Mouse (Mus musculus) heart, embryonic 13.5 days (tissue): ENCODE measurements at regions not wholly inside any gene's neighbourhood (a gene's known extent, or its start where the extent isn't known, plus 50 kb on each side); places are given as distances from the start of the nearest gene placed in this dataset.

Source experiments
- ATAC-seq: fragments of 200-750 bp; cut with Nextera tagmentation; 2 replicates; pipeline ENCODE4 v1.8.0; 2017; ENCODE audit warnings: moderate TSS enrichment; ENCODE audit not compliant: insufficient number of reproducible peaks, low FRiP score, low TSS enrichment; ENCODE audit errors: extremely low read depth
- H3K27ac ChIP-seq: fragments of 300-500 bp; sonication (generic); replicated peaks from 2 replicates; pipeline ENCODE4 v1.5.1; 2015; ENCODE audit warnings: moderate library complexity, mild to moderate bottlenecking, inconsistent platforms
- H3K27me3 ChIP-seq: fragments of 300-500 bp; sonication (generic); replicated peaks from 2 replicates; pipeline ENCODE4 v1.6.1; 2015; ENCODE audit warnings: mild to moderate bottlenecking, inconsistent platforms
- H3K36me3 ChIP-seq: fragments of 300-500 bp; sonication (generic); 2 replicates; pipeline ENCODE4 v1.6.1; 2015; ENCODE audit warnings: mild to moderate bottlenecking, inconsistent platforms
- H3K4me1 ChIP-seq: fragments of 300-500 bp; sonication (generic); 2 replicates; pipeline ENCODE4 v1.6.1; 2015; ENCODE audit warnings: inconsistent platforms
- H3K4me2 ChIP-seq: fragments of 300-500 bp; sonication (generic); 2 replicates; pipeline ENCODE4 v1.6.1; 2015; ENCODE audit warnings: inconsistent platforms, mild to moderate bottlenecking, moderate library complexity
- H3K4me3 ChIP-seq: fragments of 300-500 bp; sonication (generic); 2 replicates; pipeline ENCODE4 v1.5.1; 2015; ENCODE audit warnings: moderate library complexity, mild to moderate bottlenecking, inconsistent platforms
- H3K9ac ChIP-seq: fragments of 300-500 bp; sonication (generic); 2 replicates; pipeline ENCODE4 v1.6.1; 2015; ENCODE audit warnings: inconsistent platforms, mild to moderate bottlenecking, moderate library complexity
- H3K9me3 ChIP-seq: fragments of 300-500 bp; sonication (generic); 2 replicates; pipeline ENCODE4 v1.6.1; 2016; ENCODE audit warnings: inconsistent platforms
- WGBS: fragments of 180-500 bp; shearing (Covaris S2); methylation state at CpG from one replicate; pipeline ENCODE4 v1.1.7; 2015; ENCODE audit warnings: mixed read lengths; 5-methylcytosine and 5-hydroxymethylcytosine counted together

DNA sequence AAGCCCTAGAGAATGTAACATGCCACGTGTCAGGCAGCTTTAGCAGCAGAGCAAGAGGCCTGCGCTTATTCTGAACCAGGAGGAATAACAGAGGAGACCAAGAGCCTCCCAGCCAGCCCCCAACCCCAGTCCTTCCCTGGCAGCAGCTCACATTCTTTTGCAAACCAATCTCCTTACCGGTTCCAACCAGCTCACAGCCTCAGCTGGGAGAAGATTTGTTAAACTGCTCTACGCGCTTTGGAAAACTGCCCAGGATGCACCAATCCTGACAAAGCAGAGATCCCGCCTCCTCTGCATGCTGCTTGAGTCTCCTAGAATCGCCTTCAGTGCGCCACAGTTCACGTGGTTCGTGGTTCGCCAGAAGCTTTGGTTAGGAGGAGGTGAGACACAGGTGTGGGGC lies 51.8 kb downstream of the Gm9376 start:
- peaks cover 6% of the 10 kb centered on the region for H3K4me1 ChIP-seq
- H3K27ac ChIP-seq: no peak overlapping the region
- no peak overlapping the region for H3K4me3 ChIP-seq
- no peak overlapping the region for H3K9ac ChIP-seq
- H3K27me3 ChIP-seq: peaks cover 56% of the 10 kb centered on the region
- ATAC-seq: no peak
- no peaks in the 10 kb centered on the region for H3K9me3 ChIP-seq
- WGBS: 46% methylated on average over 11 of the region's 11 CpGs
- no peak overlapping the region for H3K4me2 ChIP-seq
- no peaks in the 10 kb centered on the region for H3K36me3 ChIP-seq

DNA sequence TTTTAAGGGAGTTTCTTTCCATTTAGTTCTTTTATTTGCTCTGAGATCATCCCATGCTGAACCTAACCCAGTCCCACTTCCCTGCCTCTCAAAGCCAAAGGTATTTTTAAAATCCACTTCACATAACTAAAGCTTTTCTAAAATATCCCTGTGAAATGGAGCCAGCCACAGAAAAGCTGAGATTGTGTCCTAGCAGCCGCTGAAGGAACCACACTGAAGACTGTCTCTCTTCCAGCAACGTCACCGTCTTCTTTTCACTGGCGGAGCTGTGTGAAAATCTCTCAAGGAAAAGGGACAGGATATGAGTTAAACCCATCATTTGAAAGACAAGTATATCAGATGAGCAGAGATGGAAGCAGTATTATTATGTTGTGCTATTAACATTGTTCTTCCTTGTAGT lies 53.3 kb downstream of the Gm9376 start:
- Histone ChIP-seq H3K27me3 (peaks cover 71% of the 10 kb centered on the region), H3K27ac (no peak overlapping the region), H3K36me3 (no peaks in the 10 kb centered on the region), H3K9ac (no peak overlapping the region), H3K9me3 (no peaks in the 10 kb centered on the region), H3K4me3 (no peak overlapping the region), H3K4me1 (peaks cover 6% of the 10 kb centered on the region), H3K4me2 (no peak overlapping the region)
- WGBS: 75% methylated on average over 4 of the region's 4 CpGs
- no peak for ATAC-seq

DNA sequence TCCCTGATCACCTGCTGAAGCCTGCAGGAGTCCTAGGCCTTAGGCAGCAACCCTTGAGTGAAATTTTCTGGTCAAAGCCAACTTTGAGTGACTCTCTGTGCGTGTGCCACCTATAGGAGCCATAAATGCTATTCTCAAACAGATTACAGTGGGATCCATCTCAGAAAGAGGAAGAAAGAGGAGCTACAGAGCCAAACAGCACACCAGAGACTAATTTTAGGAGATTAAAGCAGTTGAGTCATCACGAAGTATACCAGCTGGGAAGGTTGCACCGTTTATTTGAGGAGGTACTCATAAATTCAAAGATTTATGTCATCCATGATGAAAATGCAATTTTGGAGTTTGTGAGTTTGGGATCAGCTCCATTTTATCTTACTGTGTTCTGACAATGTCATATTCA lies 54.3 kb downstream of the Gm9376 start:
- H3K4me1 ChIP-seq: peaks cover 6% of the 10 kb centered on the region
- H3K27me3 ChIP-seq: peaks cover 74% of the 10 kb centered on the region
- no peak overlapping the region for H3K27ac ChIP-seq
- H3K9me3 ChIP-seq: no peaks in the 10 kb centered on the region
- no peaks in the 10 kb centered on the region for H3K36me3 ChIP-seq
- no peak overlapping the region for H3K4me2 ChIP-seq
- H3K4me3 ChIP-seq: no peak overlapping the region
- WGBS: 70% methylated on average over 3 of the region's 3 CpGs
- ATAC-seq: no peak
- no peak overlapping the region for H3K9ac ChIP-seq

DNA sequence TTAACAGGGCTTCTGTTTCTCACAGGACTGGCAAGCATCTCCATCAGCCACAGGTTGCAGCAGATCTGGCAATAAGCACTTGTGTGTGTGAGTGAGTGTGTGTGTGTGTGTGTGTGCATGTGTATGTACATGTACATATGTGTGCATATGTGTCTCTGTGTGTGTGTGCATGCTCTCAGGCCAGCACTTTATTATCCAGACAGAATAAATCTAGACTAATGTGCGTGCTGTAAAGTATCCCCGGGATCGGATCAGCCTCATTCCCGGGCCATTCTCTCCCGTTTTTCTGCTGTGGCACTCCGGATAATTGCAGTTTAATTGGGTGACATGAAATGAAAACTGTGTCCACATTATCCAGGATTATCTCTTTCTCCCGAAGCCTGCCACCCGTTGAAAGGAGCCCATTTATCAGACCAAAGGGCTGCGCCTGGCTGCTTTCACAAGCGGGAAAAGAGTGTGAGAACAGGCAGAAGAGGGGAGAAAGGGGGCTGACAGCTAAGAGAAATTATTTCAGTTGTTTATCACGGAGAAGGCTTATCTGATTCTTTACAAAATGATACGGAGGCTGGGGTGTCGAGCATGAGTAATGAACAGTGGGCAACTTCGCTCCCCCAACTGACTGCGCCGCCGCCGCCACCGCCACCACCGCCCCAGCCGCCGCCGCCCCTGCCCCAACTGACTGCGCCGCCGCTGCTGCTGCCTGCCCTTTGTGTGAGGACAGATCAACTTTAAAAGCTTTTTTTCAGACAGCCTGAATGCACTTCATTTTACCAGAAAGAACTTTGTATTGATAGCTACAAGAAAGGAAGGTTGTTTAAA lies 55.5 kb downstream of the Gm9376 start:
- Histone ChIP-seq H3K4me1 (peaks cover 6% of the 10 kb centered on the region), H3K27me3 (peaks cover 76% of the 10 kb centered on the region), H3K9me3 (no peaks in the 10 kb centered on the region), H3K4me2 (peak overlapping the region; percentile 73), H3K4me3 (peak overlapping the region; percentile 47), H3K36me3 (no peaks in the 10 kb centered on the region), H3K27ac (no peak overlapping the region), H3K9ac (peak overlapping the region; percentile 58)
- ATAC-seq: no peak
- 16% methylated on average over 26 of the region's 26 CpGs for WGBS

DNA sequence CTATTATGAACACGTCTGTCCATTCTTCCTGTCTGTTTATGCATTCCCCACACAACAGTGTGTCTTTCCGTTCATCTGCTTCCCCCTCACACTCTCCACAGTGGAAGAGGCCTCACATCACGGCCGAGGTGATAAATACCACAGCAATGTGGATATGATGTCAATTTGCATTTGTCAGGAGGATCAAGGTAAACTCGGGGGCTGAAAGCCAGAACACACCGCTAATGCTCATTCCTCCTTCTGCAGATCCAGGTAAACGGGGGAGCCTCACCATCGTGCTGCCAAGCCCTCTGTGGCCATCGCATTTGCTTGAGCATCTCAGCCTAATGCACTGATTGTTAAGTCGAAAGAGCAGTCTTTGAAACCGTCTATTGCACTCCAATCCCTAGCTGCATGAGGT lies 56.1 kb downstream of the Gm9376 start:
- peaks cover 6% of the 10 kb centered on the region for H3K4me1 ChIP-seq
- peak overlapping the region; percentile 73 for H3K4me2 ChIP-seq
- ATAC-seq: no peak
- no peak overlapping the region for H3K27ac ChIP-seq
- peaks cover 70% of the 10 kb centered on the region for H3K27me3 ChIP-seq
- 11% methylated on average over 11 of the region's 11 CpGs for WGBS
- H3K36me3 ChIP-seq: no peaks in the 10 kb centered on the region
- H3K4me3 ChIP-seq: peak overlapping the region; percentile 47
- H3K9ac ChIP-seq: peak overlapping the region; percentile 58
- no peaks in the 10 kb centered on the region for H3K9me3 ChIP-seq

DNA sequence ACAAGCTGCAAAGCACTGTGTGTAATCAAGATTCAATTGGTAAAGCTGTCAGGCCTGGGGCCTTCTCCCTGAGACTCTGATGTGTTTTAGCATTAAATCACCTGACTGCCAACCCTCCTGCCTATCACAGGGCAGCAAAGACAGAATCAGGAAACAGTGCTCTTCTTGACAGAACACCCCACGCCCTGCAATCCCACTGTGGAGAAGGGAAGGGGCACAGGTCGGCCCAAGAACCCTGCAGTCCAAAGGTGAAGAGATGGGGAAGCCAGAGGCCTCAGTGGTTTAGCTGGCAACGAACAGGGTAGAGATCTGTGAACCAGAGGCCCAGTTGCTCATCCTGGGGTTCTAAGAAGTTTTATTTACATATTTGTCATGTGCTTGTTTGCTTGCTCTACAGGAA lies 71.3 kb downstream of the Gm9376 start:
- 71% methylated on average over 3 of the region's 3 CpGs for WGBS
- H3K36me3 ChIP-seq: no peaks in the 10 kb centered on the region
- H3K27ac ChIP-seq: no peak overlapping the region
- H3K4me3 ChIP-seq: no peak overlapping the region
- no peaks in the 10 kb centered on the region for H3K4me1 ChIP-seq
- H3K4me2 ChIP-seq: no peak overlapping the region
- no peaks in the 10 kb centered on the region for H3K27me3 ChIP-seq
- ATAC-seq: no peak
- no peaks in the 10 kb centered on the region for H3K9me3 ChIP-seq
- H3K9ac ChIP-seq: no peak overlapping the region

DNA sequence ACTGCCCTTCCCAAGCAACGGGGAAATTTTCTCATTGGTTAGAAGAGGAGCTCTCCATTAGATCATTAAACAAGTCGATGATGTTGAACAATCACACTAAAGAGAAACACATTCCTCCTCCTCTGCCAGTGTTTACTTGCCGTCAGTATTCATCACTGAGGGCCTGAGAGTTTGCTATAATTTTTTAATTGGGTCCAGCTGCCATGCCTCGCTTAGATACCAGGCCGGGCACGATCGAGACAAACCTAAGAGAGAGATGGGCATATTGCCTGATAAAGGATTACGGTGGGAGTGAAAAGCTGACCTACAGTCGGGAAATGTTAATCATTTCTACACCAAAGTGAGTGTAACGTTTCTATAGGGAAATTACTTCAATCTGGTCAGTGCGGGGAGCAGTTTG lies 96.2 kb downstream of the Gm9376 start:
- no peak overlapping the region for H3K9ac ChIP-seq
- no peaks in the 10 kb centered on the region for H3K36me3 ChIP-seq
- no peak overlapping the region for H3K4me2 ChIP-seq
- no peaks in the 10 kb centered on the region for H3K9me3 ChIP-seq
- H3K27ac ChIP-seq: no peak overlapping the region
- H3K27me3 ChIP-seq: no peaks in the 10 kb centered on the region
- no peaks in the 10 kb centered on the region for H3K4me1 ChIP-seq
- no peak for ATAC-seq
- 73% methylated on average over 11 of the region's 11 CpGs for WGBS
- no peak overlapping the region for H3K4me3 ChIP-seq

DNA sequence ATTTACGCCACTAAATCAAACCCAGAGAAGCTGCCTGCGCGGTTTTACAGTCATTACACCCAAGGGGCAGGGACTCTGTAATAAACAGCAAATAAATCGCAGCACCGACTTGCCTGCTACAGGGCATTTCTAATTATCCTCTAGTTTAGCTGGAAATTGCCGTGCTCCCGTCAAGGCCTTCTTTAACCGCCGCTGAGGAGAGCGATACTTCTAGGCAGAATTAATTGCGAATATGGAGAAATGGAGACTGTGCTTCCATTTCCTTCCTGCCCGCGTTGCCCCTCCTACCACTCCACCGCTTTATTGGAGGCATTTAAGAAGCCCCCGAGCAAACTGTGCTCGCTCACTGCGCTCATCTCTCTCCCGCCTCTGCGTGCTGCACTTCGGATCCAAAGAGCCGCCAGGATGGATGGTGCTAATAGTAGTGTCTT lies 96.6 kb downstream of the Gm9376 start:
- WGBS: 72% methylated on average over 21 of the region's 21 CpGs
- H3K4me3 ChIP-seq: no peak overlapping the region
- H3K27me3 ChIP-seq: no peaks in the 10 kb centered on the region
- no peak for ATAC-seq
- no peak overlapping the region for H3K27ac ChIP-seq
- H3K4me2 ChIP-seq: no peak overlapping the region
- H3K36me3 ChIP-seq: no peaks in the 10 kb centered on the region
- H3K4me1 ChIP-seq: no peaks in the 10 kb centered on the region
- H3K9ac ChIP-seq: no peak overlapping the region
- H3K9me3 ChIP-seq: no peaks in the 10 kb centered on the region

DNA sequence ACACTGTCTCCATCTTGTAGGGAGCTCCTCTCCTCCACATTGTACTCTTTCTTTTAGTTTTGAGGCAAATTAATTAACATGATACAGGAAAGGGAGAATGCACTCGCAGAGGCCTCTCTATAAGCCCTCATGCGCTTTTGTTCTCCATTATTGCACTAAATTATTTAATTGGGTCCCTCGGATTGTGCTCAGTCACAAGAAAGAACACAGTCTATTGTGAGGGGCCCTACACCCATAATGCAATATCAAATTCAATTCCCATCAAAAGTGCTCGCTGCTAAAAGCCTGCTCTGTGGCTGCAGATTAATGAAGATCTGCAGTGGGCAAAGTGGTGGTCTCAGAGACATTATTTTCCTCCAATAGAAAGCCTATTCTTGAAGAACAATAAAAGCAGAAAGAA lies 99.8 kb downstream of the Gm9376 start:
- Histone ChIP-seq H3K4me1 (no peaks in the 10 kb centered on the region), H3K4me2 (no peak overlapping the region), H3K36me3 (no peaks in the 10 kb centered on the region), H3K27me3 (peaks cover 16% of the 10 kb centered on the region), H3K4me3 (no peak overlapping the region), H3K9ac (no peak overlapping the region), H3K27ac (no peak overlapping the region), H3K9me3 (no peaks in the 10 kb centered on the region)
- 74% methylated on average over 4 of the region's 4 CpGs for WGBS
- ATAC-seq: no peak

DNA sequence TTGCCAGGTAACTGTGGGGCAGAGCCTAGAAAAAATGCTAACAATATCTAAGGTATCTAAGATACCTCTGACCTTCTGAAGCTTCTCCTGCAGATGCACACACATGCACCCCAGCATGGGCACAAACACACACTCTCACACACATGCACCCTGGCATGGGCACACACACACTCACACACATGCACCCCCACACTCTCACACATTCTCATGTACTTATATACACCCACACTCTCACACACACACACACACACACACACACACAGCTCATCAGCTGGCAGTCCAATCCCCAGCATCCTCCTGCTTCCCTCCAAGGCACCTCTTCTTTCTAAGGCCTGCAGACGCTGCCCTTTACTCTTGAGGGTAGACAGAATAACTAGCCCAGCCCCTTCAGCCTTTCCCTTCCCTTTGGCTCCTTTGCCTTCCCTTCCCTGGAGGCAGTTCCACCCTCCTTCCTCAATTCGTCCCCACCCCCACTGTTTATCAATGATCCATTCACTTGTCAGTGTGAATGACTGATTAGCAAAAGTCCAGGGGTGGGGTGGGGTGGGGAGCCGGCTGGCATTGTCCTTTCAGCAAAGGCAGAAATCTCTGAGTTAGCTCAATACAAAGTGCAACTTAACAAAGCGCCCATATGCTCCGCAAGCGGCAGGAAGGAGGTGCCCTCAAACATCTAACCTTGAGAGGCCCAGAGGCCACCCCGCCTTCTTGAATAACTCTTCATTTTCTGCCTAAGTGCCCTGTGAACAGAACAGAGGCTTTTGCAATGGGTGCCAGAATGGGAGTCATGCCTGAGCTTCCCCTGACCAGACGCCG lies 102.1 kb downstream of the Gm9376 start:
- no peaks in the 10 kb centered on the region for H3K4me1 ChIP-seq
- no peaks in the 10 kb centered on the region for H3K9me3 ChIP-seq
- no peak overlapping the region for H3K9ac ChIP-seq
- H3K27ac ChIP-seq: no peak overlapping the region
- no peak overlapping the region for H3K4me3 ChIP-seq
- WGBS: 21% methylated on average over 9 of the region's 9 CpGs
- H3K27me3 ChIP-seq: peaks cover 16% of the 10 kb centered on the region
- no peak for ATAC-seq
- no peaks in the 10 kb centered on the region for H3K36me3 ChIP-seq
- H3K4me2 ChIP-seq: peak overlapping the region; percentile 16; the same call in 1 of the 2 replicates

DNA sequence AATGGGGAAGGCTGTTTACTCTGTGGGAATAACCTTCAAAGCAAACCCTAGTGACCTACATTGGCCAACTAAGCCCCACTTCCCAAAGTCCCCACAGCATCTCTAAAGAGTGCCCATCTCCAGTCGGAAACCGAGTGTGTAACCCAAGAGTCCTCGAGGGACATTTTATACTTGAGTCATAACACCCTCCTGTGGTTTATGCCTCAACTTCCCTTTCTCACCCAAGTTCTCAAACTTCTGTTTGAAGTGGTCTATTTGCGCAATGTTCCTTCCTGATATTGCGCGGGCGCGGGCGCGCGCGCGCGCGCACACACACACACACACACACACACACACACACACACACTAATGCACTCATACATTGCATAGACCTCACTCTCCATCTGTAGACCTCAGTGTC lies 104.6 kb downstream of the Gm9376 start:
- WGBS: 94% methylated on average over 15 of the region's 15 CpGs
- no peaks in the 10 kb centered on the region for H3K9me3 ChIP-seq
- H3K36me3 ChIP-seq: no peaks in the 10 kb centered on the region
- H3K4me3 ChIP-seq: no peak overlapping the region
- no peak overlapping the region for H3K4me2 ChIP-seq
- H3K27ac ChIP-seq: no peak overlapping the region
- H3K27me3 ChIP-seq: peaks cover 16% of the 10 kb centered on the region
- no peaks in the 10 kb centered on the region for H3K4me1 ChIP-seq
- no peak overlapping the region for H3K9ac ChIP-seq
- no peak for ATAC-seq
